Mouse (Mus musculus): ENCODE results near the gene Zfp947.
"Not testable (repeated sequence)": the region's sequence is repeated elsewhere in the genome, so short reads cannot be mapped to it uniquely, and the experiment has no call there.

The Zfp947 gene

GRCm38 (mm10) chr17:22165722-22166294 lies at the start of gene Zfp947:
Zfp947 (minus strand) TSS chr17:22166190.
- DNase-seq (ENCODE audit: low spot score in 2 of 2), result not testable (repeated sequence)

- not testable (repeated sequence) for DNase-seq (ENCODE audit: low spot score in 2 of 2)
Observed at GRCm38 (mm10) chr17:22165304-22165703, 686 bp downstream of the Zfp947 start.

GRCm38 (mm10) chr17:22153951-22154350 lies 12.0 kb downstream of the Zfp947 start:
- not testable (repeated sequence) for DNase-seq (ENCODE audit: low spot score in 2 of 2)

GRCm38 (mm10) chr17:22118770-22119169 lies 47.2 kb downstream of the Zfp947 start:
- no peak for DNase-seq (ENCODE audit: low spot score in 2 of 2)

Data from frontal cortex, postnatal 25 days (tissue).